Mouse (Mus musculus): ENCODE measurements around the gene Hoxc8. TPM values are rescaled to one million over a fixed set of nuclear protein-coding genes. Genes with fewer than 3 reads are reported as not detected.

The Hoxc8 gene
- polyA plus RNA-seq, 1 experiment = 2.6 TPM

DNA sequence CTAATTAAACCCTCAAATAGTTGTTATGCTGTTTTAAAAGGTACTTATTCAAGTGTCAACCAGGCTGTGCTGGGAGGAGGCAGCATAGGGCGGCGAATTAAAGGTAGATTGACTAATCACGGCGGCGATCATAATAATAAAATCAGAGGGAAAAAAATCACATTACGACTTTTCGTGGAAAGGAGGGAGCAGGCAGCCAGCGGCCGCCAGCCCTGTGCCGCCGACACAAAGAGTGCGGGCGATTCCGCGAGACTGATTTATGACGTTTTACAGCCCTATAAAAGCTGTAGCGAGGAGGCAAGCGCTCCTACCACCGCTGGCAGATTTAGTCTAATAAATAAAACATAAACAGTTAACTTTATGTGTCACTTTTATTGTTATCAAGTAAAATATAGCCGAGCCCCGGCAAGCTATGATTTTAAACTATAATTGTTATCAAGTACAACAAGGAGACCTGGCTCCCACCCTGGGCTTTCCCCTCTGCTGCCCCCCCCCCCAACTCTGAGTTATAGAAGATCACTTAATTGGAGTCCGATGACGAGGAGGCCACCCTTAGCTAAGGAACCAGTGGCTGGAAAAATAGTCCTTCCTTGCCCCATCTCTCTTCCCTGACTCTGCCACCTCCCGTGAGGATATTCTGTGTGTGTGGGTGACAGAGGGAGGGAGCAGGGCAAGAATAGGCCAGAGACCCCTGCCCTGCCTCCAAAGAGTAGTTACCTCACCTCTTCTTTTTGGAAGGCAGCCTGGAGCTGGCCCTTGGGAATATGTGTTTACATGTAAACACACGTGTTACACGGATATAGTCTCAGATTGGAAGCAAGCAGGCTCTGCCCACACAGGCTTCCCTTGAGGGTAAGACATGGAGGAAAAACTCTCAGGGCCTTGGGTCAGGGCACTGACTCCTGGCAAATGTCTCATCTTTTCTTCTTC is 42.5 kb downstream of the Hoxc8 start:
- Histone ChIP-seq H3K4me3 (replicated peaks; ENCODE audit: control insufficient read depth, low read depth, low read length) (no peak overlapping the region), H3K27ac (ENCODE audit: control insufficient read depth, insufficient read depth, low read depth, low read length, poor library complexity) (no peak overlapping the region), H3K4me1 (ENCODE audit: control insufficient read depth, insufficient read depth, low read length) (no peaks in the 10 kb centered on the region)
- no peak for TF ChIP-seq POLR2A (IDR thresholded peaks at IDR 0.05; ENCODE audit: borderline replicate concordance, control insufficient read depth, low read depth, low read length)
- 4% methylated on average over 26 of the region's 26 CpGs for WGBS

DNA sequence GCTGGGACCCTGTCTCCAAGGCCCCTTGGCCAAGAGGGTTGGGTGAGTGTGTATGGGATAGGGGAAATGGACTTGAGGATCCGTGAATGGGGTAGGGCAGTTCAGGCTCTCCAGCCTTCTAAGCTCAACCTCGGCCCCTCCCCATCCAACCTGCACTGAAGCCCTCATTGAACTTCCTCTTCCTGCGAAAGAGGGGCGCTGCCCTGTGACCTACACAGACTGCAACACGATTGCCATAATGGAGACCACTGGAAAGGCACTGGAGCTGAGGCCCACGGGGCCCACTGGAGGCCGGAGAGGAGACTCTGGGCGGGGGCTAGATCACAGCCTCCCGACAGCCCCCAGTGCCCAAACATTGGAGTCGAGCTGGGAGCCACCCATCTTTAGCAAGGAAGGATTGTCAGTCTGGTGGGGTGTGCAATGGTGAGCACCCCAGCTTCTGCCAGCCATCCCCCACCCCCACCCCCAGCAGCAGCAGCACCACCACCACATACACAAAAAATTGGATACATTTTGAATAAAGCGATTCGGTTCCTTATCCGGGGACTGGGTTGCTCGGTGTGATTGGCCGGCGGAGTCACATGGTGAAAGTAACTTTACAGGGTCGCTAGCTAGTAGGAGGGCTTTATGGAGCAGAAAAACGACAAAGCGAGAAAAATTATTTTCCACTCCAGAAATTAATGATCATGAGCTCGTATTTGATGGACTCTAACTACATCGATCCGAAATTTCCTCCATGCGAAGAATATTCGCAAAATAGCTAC is 43.8 kb downstream of the Hoxc8 start:
- Histone ChIP-seq H3K4me3 (replicated peaks; ENCODE audit: control insufficient read depth, low read depth, low read length) (no peak overlapping the region), H3K4me1 (ENCODE audit: control insufficient read depth, insufficient read depth, low read length) (no peaks in the 10 kb centered on the region), H3K27ac (ENCODE audit: control insufficient read depth, insufficient read depth, low read depth, low read length, poor library complexity) (no peak overlapping the region)
- no peak for TF ChIP-seq CTCF (IDR thresholded peaks at IDR 0.05; ENCODE audit: control insufficient read depth, insufficient read depth, low read length)
- TF ChIP-seq POLR2A (IDR thresholded peaks at IDR 0.05; ENCODE audit: borderline replicate concordance, control insufficient read depth, low read depth, low read length) = no peak
- WGBS = 2% methylated on average over 24 of the region's 24 CpGs

DNA sequence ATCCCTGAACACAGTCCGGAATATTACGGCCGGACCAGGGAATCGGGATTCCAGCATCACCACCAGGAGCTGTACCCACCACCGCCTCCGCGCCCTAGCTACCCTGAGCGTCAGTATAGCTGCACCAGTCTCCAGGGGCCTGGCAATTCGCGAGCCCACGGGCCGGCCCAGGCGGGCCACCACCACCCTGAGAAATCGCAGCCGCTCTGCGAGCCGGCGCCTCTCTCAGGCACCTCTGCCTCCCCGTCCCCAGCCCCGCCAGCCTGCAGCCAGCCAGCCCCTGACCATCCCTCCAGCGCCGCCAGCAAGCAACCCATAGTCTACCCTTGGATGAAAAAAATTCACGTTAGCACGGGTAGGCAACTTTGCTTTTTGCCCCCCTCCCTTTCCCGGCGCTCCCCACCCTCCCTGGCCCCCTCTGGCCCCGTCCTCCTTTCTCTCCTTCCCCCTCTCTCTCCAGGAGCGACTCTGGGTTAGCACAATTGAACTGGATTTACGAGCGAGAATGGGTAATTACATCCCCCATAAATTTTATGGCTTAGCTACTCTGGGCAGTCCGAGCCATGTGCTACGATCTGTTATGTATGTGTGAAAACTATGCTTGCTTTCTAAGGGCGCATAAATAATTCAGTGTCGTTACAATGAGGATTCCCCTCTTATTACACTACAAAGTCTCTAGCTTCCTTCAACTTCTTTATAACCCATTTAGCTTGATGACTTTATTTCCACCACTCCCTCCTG is 44.6 kb downstream of the Hoxc8 start:
- Histone ChIP-seq H3K4me1 (ENCODE audit: control insufficient read depth, insufficient read depth, low read length) (no peaks in the 10 kb centered on the region), H3K4me3 (replicated peaks; ENCODE audit: control insufficient read depth, low read depth, low read length) (no peak overlapping the region), H3K27ac (ENCODE audit: control insufficient read depth, insufficient read depth, low read depth, low read length, poor library complexity) (no peak overlapping the region)
- no peak for TF ChIP-seq CTCF (IDR thresholded peaks at IDR 0.05; ENCODE audit: control insufficient read depth, insufficient read depth, low read length)
- TF ChIP-seq POLR2A (IDR thresholded peaks at IDR 0.05; ENCODE audit: borderline replicate concordance, control insufficient read depth, low read depth, low read length) = no peak
- whole genome bisulfite sequencing = 2% methylated on average over 34 of the region's 34 CpGs

DNA sequence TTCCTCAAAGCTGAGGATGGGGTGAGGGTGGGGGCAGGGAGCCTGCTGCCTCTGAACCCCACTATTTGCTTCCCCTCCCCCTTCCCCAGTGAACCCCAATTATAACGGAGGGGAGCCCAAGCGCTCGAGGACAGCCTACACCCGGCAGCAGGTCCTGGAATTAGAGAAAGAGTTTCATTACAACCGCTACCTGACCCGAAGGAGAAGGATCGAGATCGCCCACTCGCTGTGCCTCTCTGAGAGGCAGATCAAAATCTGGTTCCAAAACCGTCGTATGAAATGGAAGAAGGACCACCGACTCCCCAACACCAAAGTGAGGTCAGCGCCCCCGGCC is 45.1 kb downstream of the Hoxc8 start:
- no peak overlapping the region for H3K27ac ChIP-seq (ENCODE audit: control insufficient read depth, insufficient read depth, low read depth, low read length, poor library complexity)
- no peak for TF ChIP-seq POLR2A (IDR thresholded peaks at IDR 0.05; ENCODE audit: borderline replicate concordance, control insufficient read depth, low read depth, low read length)
- TF ChIP-seq CTCF (IDR thresholded peaks at IDR 0.05; ENCODE audit: control insufficient read depth, insufficient read depth, low read length) = no peak
- H3K4me3 ChIP-seq (replicated peaks; ENCODE audit: control insufficient read depth, low read depth, low read length) = no peak overlapping the region
- H3K4me1 ChIP-seq (ENCODE audit: control insufficient read depth, insufficient read depth, low read length) = no peaks in the 10 kb centered on the region
- 6% methylated on average over 14 of the region's 14 CpGs for WGBS

DNA sequence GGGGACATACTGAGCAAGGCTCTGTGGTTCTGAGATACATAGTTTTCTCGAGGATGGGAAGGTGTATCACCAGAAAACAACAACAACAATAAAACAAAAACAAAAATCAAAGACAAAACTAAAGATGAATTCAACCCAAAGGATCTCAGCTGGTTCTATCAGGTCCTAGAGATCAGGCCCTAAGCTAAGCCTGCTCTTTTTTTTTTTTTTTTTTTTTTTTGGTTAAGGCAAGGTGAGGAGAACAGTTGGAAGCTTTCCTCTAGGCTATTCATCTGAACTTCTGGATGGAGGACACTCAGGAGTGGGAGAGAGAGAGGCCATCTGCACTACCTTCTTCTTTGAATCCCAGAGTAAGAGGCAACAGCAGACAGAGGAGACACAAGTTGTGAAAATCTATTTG is 47.2 kb downstream of the Hoxc8 start:
- Histone ChIP-seq H3K4me1 (ENCODE audit: control insufficient read depth, insufficient read depth, low read length) (no peaks in the 10 kb centered on the region), H3K4me3 (replicated peaks; ENCODE audit: control insufficient read depth, low read depth, low read length) (no peak overlapping the region), H3K27ac (ENCODE audit: control insufficient read depth, insufficient read depth, low read depth, low read length, poor library complexity) (no peak overlapping the region)
- TF ChIP-seq CTCF (IDR thresholded peaks at IDR 0.05; ENCODE audit: control insufficient read depth, insufficient read depth, low read length) = no peak
- TF ChIP-seq POLR2A (IDR thresholded peaks at IDR 0.05; ENCODE audit: borderline replicate concordance, control insufficient read depth, low read depth, low read length) = no peak
- WGBS = 22% methylated on average over 1 of the region's 1 CpGs

DNA sequence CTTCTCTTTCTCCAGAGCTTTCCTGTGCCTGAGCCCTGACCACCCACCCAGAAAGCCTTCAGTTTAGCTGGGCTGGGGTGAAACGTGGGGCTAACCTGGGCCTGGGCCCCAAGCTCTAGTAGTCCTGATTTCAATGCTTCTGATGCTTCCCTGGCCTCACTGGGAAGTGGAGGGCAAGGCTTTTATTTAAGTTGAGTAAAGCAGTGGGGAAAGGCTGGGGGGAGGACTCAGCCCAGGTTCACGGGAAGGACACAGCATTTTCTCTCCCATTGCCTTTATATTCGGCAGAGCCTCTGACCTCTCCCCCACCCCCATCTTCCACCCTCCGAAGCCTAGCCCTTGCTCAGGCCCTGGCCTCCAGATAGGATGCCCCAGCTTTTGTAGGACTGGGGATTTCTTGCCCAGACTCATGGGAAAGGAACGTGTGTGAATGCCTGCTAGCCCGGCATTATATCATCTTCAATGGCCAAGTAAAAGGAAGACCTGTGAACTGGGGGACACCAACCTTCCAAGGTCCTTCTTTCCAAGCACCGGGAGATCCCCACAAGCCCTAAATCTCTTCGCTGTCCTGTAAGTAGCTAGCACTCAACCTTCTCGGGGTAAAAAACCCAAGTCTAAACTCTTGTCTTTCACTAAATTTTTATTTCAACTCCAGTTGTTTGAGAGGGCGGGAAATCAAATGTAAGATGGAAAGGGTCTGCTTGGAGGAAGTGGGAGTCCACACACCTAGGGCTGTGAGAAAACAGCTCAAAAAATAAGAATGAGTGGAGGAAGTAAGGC is 48.5 kb downstream of the Hoxc8 start:
- Histone ChIP-seq H3K4me3 (replicated peaks; ENCODE audit: control insufficient read depth, low read depth, low read length) (no peak overlapping the region), H3K4me1 (ENCODE audit: control insufficient read depth, insufficient read depth, low read length) (no peaks in the 10 kb centered on the region), H3K27ac (ENCODE audit: control insufficient read depth, insufficient read depth, low read depth, low read length, poor library complexity) (no peak overlapping the region)
- no peak for TF ChIP-seq POLR2A (IDR thresholded peaks at IDR 0.05; ENCODE audit: borderline replicate concordance, control insufficient read depth, low read depth, low read length)
- TF ChIP-seq CTCF (IDR thresholded peaks at IDR 0.05; ENCODE audit: control insufficient read depth, insufficient read depth, low read length) = no peak
- 53% methylated on average over 10 of the region's 10 CpGs for WGBS

DNA sequence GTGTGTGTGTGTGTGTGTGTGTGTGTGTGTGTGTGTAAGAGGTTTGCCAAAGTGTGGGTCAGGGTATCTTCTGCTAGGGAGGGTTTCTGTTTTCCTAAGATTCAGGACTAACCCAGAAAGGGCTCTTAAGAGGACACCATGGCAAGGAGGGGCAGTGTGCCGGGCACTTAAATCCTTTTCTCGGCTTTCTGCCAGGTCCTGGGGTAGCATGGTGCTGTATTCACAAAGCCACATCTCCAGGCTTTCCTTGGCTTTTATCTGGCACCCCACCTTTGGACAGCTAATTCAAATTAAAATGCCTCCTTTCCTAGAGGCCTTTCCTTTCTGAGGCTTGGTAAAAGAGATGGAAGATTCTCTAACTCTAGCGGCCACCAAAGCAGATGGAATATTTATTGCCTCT is 49.2 kb downstream of the Hoxc8 start:
- Histone ChIP-seq H3K4me3 (replicated peaks; ENCODE audit: control insufficient read depth, low read depth, low read length) (no peak overlapping the region), H3K27ac (ENCODE audit: control insufficient read depth, insufficient read depth, low read depth, low read length, poor library complexity) (no peak overlapping the region), H3K4me1 (ENCODE audit: control insufficient read depth, insufficient read depth, low read length) (no peaks in the 10 kb centered on the region)
- WGBS = 54% methylated on average over 3 of the region's 3 CpGs
- no peak for TF ChIP-seq CTCF (IDR thresholded peaks at IDR 0.05; ENCODE audit: control insufficient read depth, insufficient read depth, low read length)
- TF ChIP-seq POLR2A (IDR thresholded peaks at IDR 0.05; ENCODE audit: borderline replicate concordance, control insufficient read depth, low read depth, low read length) = no peak

Measured in bone marrow, adult 2 months (tissue).